Mouse (Mus musculus): ENCODE data around the gene Rgs12. TPM values are rescaled to one million over a fixed set of nuclear protein-coding genes. Genes with fewer than 3 reads are reported as not detected.

The Rgs12 gene
- polyA plus RNA-seq, 1 experiment, result 6.1 TPM

DNA sequence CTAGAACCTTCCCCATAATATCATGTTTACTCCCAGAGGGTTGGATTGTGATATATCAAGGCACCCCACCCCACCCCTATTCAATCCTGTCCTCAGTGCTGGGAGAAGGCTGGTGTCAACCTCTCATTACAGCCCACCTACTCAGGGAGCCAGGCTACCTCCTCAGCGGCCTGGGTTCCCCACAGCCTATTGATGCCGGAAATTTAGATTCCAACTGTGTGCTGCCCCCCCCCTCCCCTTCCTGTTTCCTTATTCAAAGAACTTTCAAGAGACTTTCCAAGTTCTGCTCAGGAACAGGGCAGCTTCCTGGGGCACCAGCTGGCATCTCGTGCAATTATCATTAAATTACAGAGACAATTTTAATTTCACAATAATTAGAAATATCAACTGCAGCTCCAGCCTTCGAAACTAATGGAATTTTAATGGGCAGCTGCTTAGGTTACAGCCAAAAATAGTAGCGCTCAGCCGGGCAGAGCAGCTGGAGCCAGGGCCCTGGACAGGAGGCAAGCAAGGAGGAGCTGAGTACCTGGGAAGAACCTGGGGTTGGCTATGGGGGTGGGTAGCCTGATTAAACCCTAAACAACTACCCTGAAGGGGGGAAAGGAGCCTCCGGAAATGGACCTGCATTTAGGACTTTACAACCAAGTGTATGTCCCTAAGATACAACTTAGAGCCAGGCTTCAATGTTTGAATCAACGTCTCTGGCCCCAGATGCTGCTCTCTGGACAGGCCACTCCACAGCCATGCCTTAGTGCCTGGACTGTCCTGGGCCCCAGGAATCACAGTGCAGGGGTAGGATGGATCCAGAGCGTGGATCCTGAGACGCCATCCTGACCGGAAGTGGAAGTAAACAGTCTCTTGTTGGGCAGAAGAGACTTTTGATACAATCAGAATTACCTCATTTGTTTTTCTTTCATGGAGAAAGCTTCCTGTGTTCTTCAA lies 17.5 kb upstream of the Rgs12 start:
- H3K27me3 ChIP-seq (ENCODE audit: control insufficient read depth, insufficient read depth, low read length), result no peaks in the 10 kb centered on the region
- no peak overlapping the region for H3K4me3 ChIP-seq (ENCODE audit: low read depth, low read length)
- TF ChIP-seq CTCF (IDR thresholded peaks at IDR 0.05; ENCODE audit: extremely low read depth, insufficient read length, insufficient replicate concordance, low read depth, low read length) (no peak), POLR2A (IDR thresholded peaks at IDR 0.05; ENCODE audit: low read depth, low read length) (no peak)
- H3K4me1 ChIP-seq (ENCODE audit: control insufficient read depth, insufficient read depth, insufficient read length, low read length), result no peaks in the 10 kb centered on the region
- 66% methylated on average over 11 of the region's 11 CpGs for WGBS
- H3K27ac ChIP-seq (ENCODE audit: insufficient read depth, low read depth, low read length), result no peak overlapping the region
- no peaks in the 10 kb centered on the region for H3K36me3 ChIP-seq (ENCODE audit: control insufficient read depth, insufficient read depth, low read length)

DNA sequence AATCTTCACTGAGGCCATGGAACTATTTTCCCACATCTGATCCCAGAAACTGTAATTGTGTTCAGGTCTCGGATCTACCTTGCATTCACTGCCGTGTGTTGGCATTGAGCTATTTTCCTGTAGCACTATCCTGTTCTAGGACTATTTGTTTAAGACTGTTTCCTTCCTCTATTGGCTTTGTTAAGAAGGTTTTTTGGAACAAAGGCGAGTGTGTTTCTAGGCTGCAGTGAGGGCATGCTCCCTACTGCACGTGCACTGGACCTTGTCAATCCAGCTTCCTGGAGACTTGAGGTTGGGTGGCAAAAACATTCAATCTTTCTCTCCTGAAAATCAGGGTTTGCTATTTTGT lies 16.8 kb upstream of the Rgs12 start:
- H3K27ac ChIP-seq (ENCODE audit: insufficient read depth, low read depth, low read length), result no peak overlapping the region
- TF ChIP-seq POLR2A (IDR thresholded peaks at IDR 0.05; ENCODE audit: low read depth, low read length) (no peak), CTCF (IDR thresholded peaks at IDR 0.05; ENCODE audit: extremely low read depth, insufficient read length, insufficient replicate concordance, low read depth, low read length) (no peak)
- 42% methylated on average over 4 of the region's 4 CpGs for WGBS

DNA sequence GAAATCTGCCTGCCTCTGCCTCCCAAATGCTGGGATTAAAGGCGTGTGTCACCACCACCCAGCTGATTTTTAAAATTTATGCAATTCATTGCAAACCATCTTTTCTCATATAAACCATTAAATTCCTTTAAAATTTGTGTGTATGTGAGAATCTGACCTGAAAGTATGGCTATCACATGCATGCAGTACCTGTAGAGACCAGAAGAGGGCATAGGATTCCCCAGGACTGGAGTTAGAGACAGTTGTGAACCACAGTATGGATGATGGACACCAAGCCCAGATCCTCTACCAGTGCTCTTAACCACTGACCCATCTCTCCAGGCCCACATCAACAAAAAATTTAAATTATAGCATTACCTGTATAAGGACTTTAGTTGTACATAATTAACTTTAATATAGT lies 15.8 kb upstream of the Rgs12 start:
- Histone ChIP-seq H3K4me3 (ENCODE audit: low read depth, low read length) (no peak overlapping the region), H3K36me3 (ENCODE audit: control insufficient read depth, insufficient read depth, low read length) (no peaks in the 10 kb centered on the region), H3K27ac (ENCODE audit: insufficient read depth, low read depth, low read length) (no peak overlapping the region), H3K4me1 (ENCODE audit: control insufficient read depth, insufficient read depth, insufficient read length, low read length) (no peaks in the 10 kb centered on the region), H3K27me3 (ENCODE audit: control insufficient read depth, insufficient read depth, low read length) (no peaks in the 10 kb centered on the region)
- 94% methylated on average over 1 of the region's 1 CpGs for WGBS
- no peak for TF ChIP-seq POLR2A (IDR thresholded peaks at IDR 0.05; ENCODE audit: low read depth, low read length)
- no peak for TF ChIP-seq CTCF (IDR thresholded peaks at IDR 0.05; ENCODE audit: extremely low read depth, insufficient read length, insufficient replicate concordance, low read depth, low read length)

More for the DNA sequence above, 16.8 kb upstream of the Rgs12 start:
- H3K36me3 ChIP-seq (ENCODE audit: control insufficient read depth, insufficient read depth, low read length), result no peaks in the 10 kb centered on the region
- H3K27me3 ChIP-seq (ENCODE audit: control insufficient read depth, insufficient read depth, low read length), result no peaks in the 10 kb centered on the region
- H3K4me1 ChIP-seq (ENCODE audit: control insufficient read depth, insufficient read depth, insufficient read length, low read length), result no peaks in the 10 kb centered on the region
- no peak overlapping the region for H3K4me3 ChIP-seq (ENCODE audit: low read depth, low read length)

- 74% methylated on average over 10 of the region's 10 CpGs for WGBS
- no peak for TF ChIP-seq POLR2A (IDR thresholded peaks at IDR 0.05; ENCODE audit: low read depth, low read length)
- no peak for TF ChIP-seq CTCF (IDR thresholded peaks at IDR 0.05; ENCODE audit: extremely low read depth, insufficient read length, insufficient replicate concordance, low read depth, low read length)
- Histone ChIP-seq H3K27me3 (ENCODE audit: control insufficient read depth, insufficient read depth, low read length) (no peaks in the 10 kb centered on the region), H3K4me1 (ENCODE audit: control insufficient read depth, insufficient read depth, insufficient read length, low read length) (no peaks in the 10 kb centered on the region), H3K36me3 (ENCODE audit: control insufficient read depth, insufficient read depth, low read length) (no peaks in the 10 kb centered on the region), H3K4me3 (ENCODE audit: low read depth, low read length) (no peak overlapping the region), H3K27ac (ENCODE audit: insufficient read depth, low read depth, low read length) (no peak overlapping the region)
Measured at GRCm38 (mm10) chr5:34941710-34942470, 7.4 kb upstream of the Rgs12 start.

- Histone ChIP-seq H3K4me1 (ENCODE audit: control insufficient read depth, insufficient read depth, insufficient read length, low read length) (no peaks in the 10 kb centered on the region; the same call in 1 of the 2 replicates), H3K4me3 (ENCODE audit: low read depth, low read length) (no peak overlapping the region), H3K27me3 (ENCODE audit: control insufficient read depth, insufficient read depth, low read length) (no peaks in the 10 kb centered on the region), H3K27ac (ENCODE audit: insufficient read depth, low read depth, low read length) (no peak overlapping the region), H3K36me3 (ENCODE audit: control insufficient read depth, insufficient read depth, low read length) (no peaks in the 10 kb centered on the region)
- WGBS, result 82% methylated on average over 3 of the region's 3 CpGs
- TF ChIP-seq POLR2A (IDR thresholded peaks at IDR 0.05; ENCODE audit: low read depth, low read length), result no peak
- no peak for TF ChIP-seq CTCF (IDR thresholded peaks at IDR 0.05; ENCODE audit: extremely low read depth, insufficient read length, insufficient replicate concordance, low read depth, low read length)
Measured at GRCm38 (mm10) chr5:34943428-34943827, 5.8 kb upstream of the Rgs12 start.

DNA sequence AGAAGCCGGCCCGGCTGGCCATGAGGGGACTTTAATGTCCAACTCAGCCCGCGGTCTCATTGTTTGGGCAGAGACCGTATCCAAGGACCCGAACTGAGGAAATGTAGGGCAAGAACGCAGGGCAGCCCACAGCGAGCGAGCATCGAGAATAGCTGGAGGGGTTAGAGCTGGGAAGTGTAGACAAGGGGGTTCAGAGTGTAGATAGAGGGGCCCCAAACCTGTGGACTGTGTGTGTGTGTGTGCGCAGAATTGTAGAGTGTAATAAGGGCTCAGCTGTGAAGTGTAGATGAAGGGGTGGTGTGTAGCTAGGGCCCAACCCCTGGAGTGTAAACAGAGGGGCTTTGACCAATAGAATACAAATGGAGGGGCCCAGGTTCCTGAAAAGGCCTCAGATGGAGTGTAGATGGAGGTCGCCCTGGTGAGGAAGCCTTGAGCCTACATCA lies 545 bp downstream of the Rgs12 start:
- TF ChIP-seq CTCF (IDR thresholded peaks at IDR 0.05; ENCODE audit: extremely low read depth, insufficient read length, insufficient replicate concordance, low read depth, low read length) (no peak), POLR2A (IDR thresholded peaks at IDR 0.05; ENCODE audit: low read depth, low read length) (0 out of 2 replicates have a peak, but pooled peaks have one; percentile 7)
- Histone ChIP-seq H3K27ac (ENCODE audit: insufficient read depth, low read depth, low read length) (no peak overlapping the region), H3K4me1 (ENCODE audit: control insufficient read depth, insufficient read depth, insufficient read length, low read length) (peaks cover 5% of the 10 kb centered on the region; the same call in 1 of the 2 replicates), H3K36me3 (ENCODE audit: control insufficient read depth, insufficient read depth, low read length) (no peaks in the 10 kb centered on the region), H3K27me3 (ENCODE audit: control insufficient read depth, insufficient read depth, low read length) (no peaks in the 10 kb centered on the region), H3K4me3 (ENCODE audit: low read depth, low read length) (peak overlapping the region; percentile 69)
- WGBS, result 7% methylated on average over 12 of the region's 12 CpGs
